Mouse (Mus musculus) ovary, postnatal 10 days (tissue): ENCODE measurements around the gene Ppp3ca.
A peak's percentile ranks its signal among the peaks of the same experiment; 100 is the strongest.

Experiments
- DNase-seq: peaks from one replicate; pipeline ENCODE4 v3.0.0; 2022; ENCODE audit warnings: low spot score

Ppp3ca gene

GRCm38 (mm10) chr3:136670110-136670359 is at the start of gene Ppp3ca:
Ppp3ca (plus strand) TSS chr3:136670124.
- no peak for DNase-seq

- no peak for DNase-seq
Measured at GRCm38 (mm10) chr3:136640544-136641230, 29.2 kb upstream of the Ppp3ca start.

GRCm38 (mm10) chr3:136650966-136651365 is 19.0 kb upstream of the Ppp3ca start:
- no peak for DNase-seq

- no peak for DNase-seq
Measured at GRCm38 (mm10) chr3:136651496-136651895, 18.4 kb upstream of the Ppp3ca start.

- no peak for DNase-seq
Measured at GRCm38 (mm10) chr3:136656460-136657035, 13.4 kb upstream of the Ppp3ca start.

GRCm38 (mm10) chr3:136658681-136659080 is 11.2 kb upstream of the Ppp3ca start:
- no peak for DNase-seq

GRCm38 (mm10) chr3:136665119-136665518 is 4.8 kb upstream of the Ppp3ca start:
- DNase-seq, result no peak

GRCm38 (mm10) chr3:136668072-136668471 is 1.9 kb upstream of the Ppp3ca start:
- DNase-seq, result peak; percentile 37

GRCm38 (mm10) chr3:136669231-136670109 is 454 bp upstream of the Ppp3ca start:
- peak; percentile 100 for DNase-seq

- peak; percentile 42 for DNase-seq
Measured at GRCm38 (mm10) chr3:136670360-136671131, 622 bp downstream of the Ppp3ca start.

- peak; percentile 64 for DNase-seq
Measured at GRCm38 (mm10) chr3:136671161-136671939, 1.4 kb downstream of the Ppp3ca start.

GRCm38 (mm10) chr3:136671940-136672278 is 2.0 kb downstream of the Ppp3ca start:
- DNase-seq, result no peak

GRCm38 (mm10) chr3:136672870-136673269 is 2.9 kb downstream of the Ppp3ca start:
- DNase-seq, result no peak

- DNase-seq, result no peak
Measured at GRCm38 (mm10) chr3:136673363-136673762, 3.4 kb downstream of the Ppp3ca start.

- DNase-seq, result no peak
Measured at GRCm38 (mm10) chr3:136674486-136674885, 4.6 kb downstream of the Ppp3ca start.

- DNase-seq, result no peak
Measured at GRCm38 (mm10) chr3:136676991-136677390, 7.1 kb downstream of the Ppp3ca start.

GRCm38 (mm10) chr3:136678386-136678785 is 8.5 kb downstream of the Ppp3ca start:
- DNase-seq, result no peak

- DNase-seq, result no peak
Measured at GRCm38 (mm10) chr3:136679903-136680491, 10.1 kb downstream of the Ppp3ca start.

GRCm38 (mm10) chr3:136682242-136682641 is 12.3 kb downstream of the Ppp3ca start:
- no peak for DNase-seq

- DNase-seq, result no peak
Measured at GRCm38 (mm10) chr3:136684191-136684958, 14.5 kb downstream of the Ppp3ca start.

- DNase-seq, result no peak
Measured at GRCm38 (mm10) chr3:136686429-136686828, 16.5 kb downstream of the Ppp3ca start.
